Mouse (Mus musculus) kidney, postnatal 10 days (tissue): ENCODE measurements at regions not wholly inside any gene's neighbourhood (a gene's known extent, or its start where the extent isn't known, plus 50 kb on each side); places are given as distances from the start of the nearest gene placed in this dataset.
"Not testable (repeated sequence)": the region's sequence is repeated elsewhere in the genome, so short reads cannot be mapped to it uniquely, and the experiment has no call there.

ENCODE experiments used
- DNase-seq: peaks from one replicate; pipeline ENCODE4 v3.0.0; 2021; ENCODE audit warnings: mixed read lengths

DNA sequence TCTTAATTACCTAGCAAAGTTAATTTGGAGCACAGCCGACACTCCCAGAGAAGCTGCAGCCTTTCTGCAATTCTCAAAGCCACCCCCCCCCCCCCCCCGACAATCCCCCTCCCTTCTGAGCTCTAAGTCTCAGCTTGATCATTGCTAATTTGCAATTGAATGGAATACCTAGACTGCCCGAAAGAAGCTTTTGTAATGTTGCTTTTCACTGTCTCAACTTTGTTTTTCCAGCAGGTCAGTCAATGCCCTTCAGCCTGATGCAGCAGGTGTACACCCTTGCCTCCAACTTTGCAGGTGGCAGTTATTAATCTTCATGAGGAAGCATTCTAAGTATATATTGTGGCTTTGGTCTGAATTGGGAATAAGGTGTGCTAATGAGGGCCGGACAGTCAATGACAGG lies 1006.6 kb upstream of the Gm8797 start:
- DNase-seq: no peak

DNA sequence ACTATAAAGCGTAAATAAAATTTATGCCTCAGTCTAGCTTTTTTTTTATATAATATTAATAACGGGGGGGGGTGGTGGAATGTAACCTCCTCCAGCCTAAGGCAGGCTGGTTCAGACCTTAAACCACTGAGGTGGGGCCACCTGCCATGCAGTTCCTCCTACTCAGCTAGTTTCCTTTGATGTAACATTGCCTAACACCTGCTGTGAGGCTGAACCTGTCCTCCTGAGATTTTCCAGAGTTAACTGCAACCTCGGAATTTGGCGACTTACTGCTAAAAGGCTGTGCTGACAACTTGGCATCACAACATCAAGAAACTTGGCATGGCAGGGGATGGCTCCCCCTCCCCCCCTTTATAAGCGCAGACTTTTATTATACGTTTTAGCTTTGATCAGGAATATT lies 1006.0 kb upstream of the Gm8797 start:
- DNase-seq: no peak

DNA sequence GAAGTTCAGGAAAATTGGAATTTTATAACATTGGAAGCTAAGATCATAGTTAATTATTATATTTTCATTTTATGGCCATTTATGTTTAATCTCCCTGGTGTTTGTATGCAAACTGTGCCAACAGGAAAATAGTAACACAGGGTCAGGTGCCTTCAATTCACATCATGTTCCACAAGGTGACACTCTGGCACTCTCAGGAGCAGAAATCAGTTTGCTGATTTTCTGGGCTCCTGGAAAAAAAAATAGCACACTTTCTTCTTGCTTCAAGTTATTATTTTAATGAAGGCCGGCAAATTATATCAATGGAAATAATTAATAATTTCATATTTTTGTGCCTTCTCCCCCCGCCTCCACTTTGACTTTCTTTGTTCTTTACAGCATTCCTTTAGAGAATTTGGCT lies 994.5 kb upstream of the Gm8797 start:
- no peak for DNase-seq

GRCm38 (mm10) chr3:4757113-4757512 lies 993.5 kb upstream of the Gm8797 start:
- DNase-seq: no peak

DNA sequence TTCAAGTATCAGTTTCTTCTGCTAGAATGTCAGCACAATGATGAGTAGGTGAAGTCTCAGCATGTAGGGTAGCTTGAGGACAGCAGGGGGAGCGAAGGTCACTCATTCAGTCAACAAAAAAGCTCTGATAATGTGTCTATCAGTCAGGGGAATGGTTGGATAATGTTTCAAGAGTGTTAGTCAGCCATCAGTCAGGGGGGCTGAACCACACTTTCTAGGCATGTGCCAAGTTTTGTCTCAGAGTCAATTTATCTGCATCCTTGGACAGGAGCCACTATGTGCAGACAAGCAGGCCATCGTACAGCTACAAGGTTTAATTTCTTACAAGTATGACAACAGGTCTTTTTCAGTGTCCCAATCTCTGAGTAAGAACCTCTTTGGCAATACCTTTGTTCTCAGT lies 987.5 kb upstream of the Gm8797 start:
- DNase-seq: no peak

GRCm38 (mm10) chr3:4776632-4777031 lies 974.0 kb upstream of the Gm8797 start:
- no peak for DNase-seq

DNA sequence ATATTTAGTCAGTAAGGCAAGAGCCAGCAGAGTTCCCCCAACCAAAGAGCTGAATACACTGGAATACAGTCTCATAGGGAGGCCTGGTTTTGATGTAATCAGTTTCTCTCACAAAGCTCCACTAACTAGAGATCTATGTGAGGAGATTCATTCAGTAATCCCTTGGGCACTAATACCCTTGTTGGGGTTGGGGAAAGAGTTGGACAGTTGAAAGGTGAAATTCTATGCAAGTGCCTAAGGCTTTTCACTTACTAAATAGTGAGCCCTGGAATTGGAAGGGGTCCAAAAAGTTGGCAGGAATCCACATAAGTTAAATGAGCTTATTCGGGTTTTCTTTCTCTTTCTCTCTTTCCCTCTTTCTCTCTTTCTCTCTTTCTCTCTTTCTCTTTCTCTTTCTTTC lies 965.4 kb upstream of the Gm8797 start:
- DNase-seq: no peak

DNA sequence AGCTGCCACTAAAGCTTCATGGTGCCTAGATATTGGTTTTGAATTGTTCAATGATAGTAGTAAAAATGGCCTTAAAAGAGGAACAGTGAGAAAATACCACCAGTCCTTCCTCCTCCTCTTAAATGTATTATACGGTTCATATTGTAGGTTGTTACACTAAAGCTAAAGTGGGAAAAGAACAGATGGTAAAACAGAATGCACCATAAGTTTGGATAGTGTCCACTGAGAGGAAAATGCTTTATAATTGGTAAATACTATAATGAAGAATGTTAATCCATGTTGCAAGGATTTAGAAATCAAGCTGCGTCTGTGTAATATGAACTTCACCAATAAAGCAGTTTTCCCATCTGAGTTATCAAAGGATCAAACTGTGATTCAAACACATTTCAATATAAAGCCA lies 957.5 kb upstream of the Gm8797 start:
- no peak for DNase-seq

- no peak for DNase-seq
These were observed 954.3 kb upstream of the Gm8797 start for GRCm38 (mm10) chr3:4796041-4796908.

- peak; percentile 24 for DNase-seq
These were observed 953.6 kb upstream of the Gm8797 start for GRCm38 (mm10) chr3:4796909-4797566.

DNA sequence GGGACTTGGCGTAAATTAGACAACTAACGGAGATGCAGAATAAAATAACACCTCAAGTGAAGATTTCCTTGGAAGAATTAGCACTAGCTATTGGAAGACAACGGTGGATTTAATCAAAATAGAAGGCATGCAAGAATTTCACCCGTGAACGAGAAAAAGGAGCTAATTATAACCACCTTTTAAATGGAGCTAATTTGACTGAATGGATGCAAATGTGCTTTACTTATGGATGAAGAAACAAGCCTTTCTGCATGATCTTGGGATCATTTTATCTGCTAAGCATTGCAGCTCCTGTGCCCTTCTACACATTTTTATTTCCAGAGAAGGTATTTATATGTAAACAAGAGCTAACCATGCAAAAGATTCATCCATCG lies 953.1 kb upstream of the Gm8797 start:
- DNase-seq: no peak

DNA sequence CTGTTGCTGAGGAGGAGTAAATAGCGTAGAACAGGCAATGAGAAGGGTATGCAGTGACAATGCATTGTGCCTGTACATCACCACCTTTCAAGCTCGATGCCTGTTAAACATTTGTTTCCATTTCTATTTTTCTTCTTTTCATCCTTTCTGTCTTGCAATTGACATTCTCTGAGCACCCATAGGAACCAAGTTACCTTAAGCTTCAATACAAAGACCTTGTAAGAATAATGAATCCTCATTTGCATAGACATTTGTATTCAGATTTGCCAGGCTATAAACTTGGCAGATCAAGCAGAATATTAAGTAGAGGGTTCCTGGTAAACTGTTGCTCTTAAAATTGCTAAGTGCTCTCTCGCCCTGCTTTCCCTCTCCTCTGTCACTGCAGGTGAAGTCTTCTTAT lies 952.2 kb upstream of the Gm8797 start:
- DNase-seq: no peak

GRCm38 (mm10) chr3:4834459-4834858 lies 916.1 kb upstream of the Gm8797 start:
- DNase-seq: no peak

DNA sequence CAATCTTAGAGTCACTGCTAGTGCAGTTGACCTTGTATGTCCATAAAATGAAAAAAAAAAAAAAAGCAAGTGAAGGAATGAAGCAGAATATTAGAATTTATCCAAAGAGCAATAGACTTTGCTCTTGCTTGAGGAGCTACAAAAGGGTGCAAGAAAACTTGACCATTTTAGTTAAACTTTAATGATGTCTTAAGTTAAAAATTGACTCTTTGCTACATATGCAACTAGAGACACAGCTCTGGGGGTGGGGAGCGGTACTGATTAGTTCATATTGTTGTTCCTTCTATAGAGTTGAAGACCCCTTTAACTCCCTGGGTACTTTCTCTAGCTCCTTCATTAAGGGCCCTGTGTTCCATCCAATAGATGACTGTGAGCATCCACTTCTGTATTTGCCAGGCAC lies 915.0 kb upstream of the Gm8797 start:
- peak; percentile 6 for DNase-seq

- DNase-seq: no peak
These were observed 913.7 kb upstream of the Gm8797 start for GRCm38 (mm10) chr3:4836888-4837287.

- DNase-seq: no peak
These were observed 895.5 kb upstream of the Gm8797 start for GRCm38 (mm10) chr3:4854958-4855566.

GRCm38 (mm10) chr3:4856571-4856970 lies 894.0 kb upstream of the Gm8797 start:
- no peak for DNase-seq

DNA sequence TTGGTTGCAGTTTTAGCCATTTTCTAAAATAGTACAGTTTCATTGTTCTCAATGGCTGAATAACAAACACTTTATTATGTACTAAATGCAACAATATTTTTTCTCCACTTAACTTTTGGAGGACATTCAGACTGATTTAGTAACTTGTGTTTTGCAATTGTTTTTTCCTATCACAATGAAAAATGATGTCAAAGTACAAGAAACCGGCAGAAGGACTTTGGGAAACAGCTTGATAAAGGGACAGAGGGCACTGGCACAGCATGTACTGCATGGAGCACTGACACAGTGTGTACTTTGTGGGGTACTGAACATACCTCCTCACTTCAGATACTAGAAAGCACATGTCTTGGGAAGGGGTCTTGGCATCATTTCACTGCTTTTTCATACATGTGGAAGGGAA lies 884.4 kb upstream of the Gm8797 start:
- DNase-seq: no peak

- DNase-seq: no peak
These were observed 864.7 kb upstream of the Gm8797 start for GRCm38 (mm10) chr3:4885916-4886315.

DNA sequence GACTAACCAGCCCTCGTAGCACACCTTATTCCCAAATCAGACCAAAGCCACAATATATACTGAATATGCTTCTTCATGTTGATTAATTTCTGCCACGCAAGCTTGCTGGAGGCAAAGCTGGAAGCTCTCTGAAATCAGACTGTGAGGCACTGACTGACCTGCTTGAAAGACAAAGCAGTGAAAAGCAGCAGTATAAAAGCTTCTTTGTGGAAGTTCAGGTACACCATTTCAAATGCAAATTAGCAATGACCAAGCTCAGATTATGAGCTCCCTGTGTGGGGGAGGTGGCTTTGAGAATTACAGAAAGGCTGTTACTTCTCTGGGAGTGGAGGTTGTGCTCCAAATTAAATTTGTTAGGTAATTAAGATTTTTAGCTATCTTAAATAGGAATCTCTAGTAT lies 857.5 kb upstream of the Gm8797 start:
- DNase-seq: no peak

DNA sequence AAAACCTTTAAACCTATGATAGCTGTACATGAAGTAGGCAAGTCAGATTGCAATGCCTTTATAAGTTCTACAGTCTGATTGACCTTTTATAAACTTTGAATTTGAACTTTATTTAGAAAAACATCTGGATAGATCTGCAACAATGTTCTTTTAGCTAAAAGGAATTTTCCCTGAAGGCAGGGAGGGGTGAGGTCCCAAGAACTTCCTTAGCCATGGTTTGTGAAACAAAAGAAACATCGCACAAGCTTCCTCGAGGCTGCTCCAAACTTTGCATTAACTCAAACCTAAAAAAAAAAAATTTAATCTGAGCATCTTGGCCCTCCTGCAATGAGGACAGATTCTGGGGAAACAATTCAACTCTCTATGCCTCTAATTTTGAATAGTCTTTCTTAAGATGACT lies 854.8 kb upstream of the Gm8797 start:
- no peak for DNase-seq

DNA sequence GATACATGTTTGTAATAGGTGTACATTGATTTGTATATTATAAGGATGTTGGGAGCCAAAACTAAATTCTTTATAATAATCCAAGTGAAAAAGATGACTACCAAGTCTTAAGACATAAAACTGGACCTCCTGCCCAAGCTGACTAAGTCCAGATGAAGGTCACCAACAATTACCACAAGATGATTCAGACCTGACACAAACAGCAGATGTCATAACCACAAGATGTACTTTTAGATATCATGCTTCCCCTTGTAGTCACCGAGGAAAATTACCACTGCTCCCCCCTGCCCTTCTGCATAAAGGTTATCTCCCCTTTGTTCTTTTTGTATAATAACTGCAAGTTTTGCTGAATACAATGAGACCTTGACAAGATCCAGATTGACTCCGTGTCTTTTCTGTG lies 843.0 kb upstream of the Gm8797 start:
- not testable (repeated sequence) for DNase-seq

- DNase-seq: not testable (repeated sequence)
These were observed 819.9 kb upstream of the Gm8797 start for GRCm38 (mm10) chr3:4930731-4931130.

DNA sequence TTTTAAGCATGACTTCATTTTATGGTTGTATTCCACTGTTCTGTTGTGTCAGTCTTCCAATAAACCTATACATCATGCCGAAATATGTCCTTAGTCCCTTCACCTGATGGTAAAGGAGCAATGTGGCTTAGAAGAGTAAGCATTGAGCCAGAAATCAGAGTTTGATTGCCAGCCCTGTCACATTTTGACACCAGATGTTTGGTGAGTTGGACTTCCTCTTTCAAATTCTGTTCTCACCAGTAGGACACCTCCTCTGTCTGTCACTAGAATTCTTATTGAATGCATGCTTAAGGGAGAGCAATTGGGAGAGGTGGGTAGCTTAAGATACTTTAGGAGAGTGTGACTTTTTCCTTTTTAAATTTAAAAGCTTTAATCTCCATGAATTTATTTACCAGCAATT lies 779.1 kb upstream of the Gm8797 start:
- no peak for DNase-seq
